Mouse (Mus musculus) megakaryocyte, embryonic 14.5 days (primary cell): ENCODE results near the gene Chka. TPM values are rescaled to one million over a fixed set of nuclear protein-coding genes. Genes with fewer than 3 reads are reported as not detected.
A peak's percentile ranks its signal among the peaks of the same experiment; 100 is the strongest.

Experiments used
- H3K27me3 ChIP-seq: replicated peaks from 2 replicates; pipeline ENCODE3; 2012; ENCODE audit warnings: inconsistent platforms
- H3K36me3 ChIP-seq: replicated peaks from 2 replicates; pipeline ENCODE3; 2012; ENCODE audit warnings: low read length, inconsistent platforms, mixed read lengths
- H3K4me1 ChIP-seq: 2 replicates; pipeline ENCODE4 v1.6.1; 2012; ENCODE audit warnings: inconsistent platforms
- H3K4me3 ChIP-seq: replicated peaks from 2 replicates; pipeline ENCODE3; 2012; ENCODE audit warnings: moderate library complexity, mild to moderate bottlenecking, inconsistent platforms
- H3K9me3 ChIP-seq: 2 replicates; pipeline ENCODE4 v1.6.1; 2012; ENCODE audit warnings: inconsistent platforms
- FLI1 ChIP-seq: IDR thresholded peaks from 2 replicates; pipeline ENCODE4 v1.6.1; 2012; ENCODE audit warnings: low read length, inconsistent platforms, mixed read lengths
- GATA1 ChIP-seq: IDR thresholded peaks from 3 replicates; pipeline ENCODE4 v1.6.1; 2012; ENCODE audit warnings: mixed read lengths, low read length, inconsistent platforms, borderline replicate concordance
- polyA plus RNA-seq: library from polyadenylated mRNA; stranded (reverse); fragments of >175 nt; gene quantifications from 2 replicates; pipeline ENCODE4 v1.2.3, GENCODE M21; 2012; ENCODE audit warnings: low replicate concordance; ENCODE audit not compliant: insufficient read depth

Chka gene
- polyA plus RNA-seq, 1 experiment: 6.8 TPM

DNA sequence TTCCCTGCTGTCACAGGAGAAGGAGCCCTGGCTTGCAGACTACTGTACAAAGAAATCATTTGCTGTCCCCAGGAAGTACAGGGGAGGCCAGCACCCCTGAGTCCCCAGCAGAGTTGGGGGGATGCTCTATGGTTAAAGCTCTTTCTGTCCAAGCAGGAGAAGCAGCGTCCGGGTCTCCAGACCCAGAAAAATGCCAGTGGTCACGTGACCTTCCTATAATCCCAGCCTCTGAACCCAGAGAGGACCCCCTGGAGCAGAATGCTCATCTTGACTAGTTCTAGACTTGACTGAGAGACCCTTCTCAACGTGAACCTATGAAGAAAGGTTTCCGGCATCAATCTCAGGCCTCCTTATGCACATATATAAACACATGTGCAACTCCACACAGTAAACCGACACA lies 74.3 kb downstream of the Chka start:
- Histone ChIP-seq H3K27me3 (peaks cover 39% of the 10 kb centered on the region), H3K4me3 (no peak overlapping the region), H3K9me3 (0 out of 2 replicates have a peak, but pooled peaks cover 3% of the 10 kb centered on the region), H3K4me1 (peaks cover 65% of the 10 kb centered on the region), H3K36me3 (no peaks in the 10 kb centered on the region)
- TF ChIP-seq GATA1 (no peak), FLI1 (no peak)

DNA sequence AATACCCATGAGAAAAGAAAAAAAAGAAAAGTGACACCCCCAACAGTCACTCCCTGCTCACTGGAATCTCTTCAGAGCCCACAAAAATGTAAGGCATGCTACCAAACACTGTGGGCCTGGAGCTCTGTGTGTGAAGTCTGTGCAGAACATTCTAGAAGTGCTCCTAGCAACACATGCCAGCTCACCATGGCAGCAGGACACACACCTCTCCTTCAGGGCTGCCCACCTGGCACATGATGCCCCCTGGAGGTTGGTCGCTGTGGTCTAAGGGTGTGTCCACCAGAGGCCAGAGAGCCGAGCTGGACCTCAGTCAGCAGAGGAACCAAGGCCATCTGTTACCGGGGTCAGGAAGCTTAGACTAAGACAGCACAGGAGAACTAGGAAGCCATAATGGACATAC lies 74.7 kb downstream of the Chka start:
- no peak for TF ChIP-seq GATA1
- no peak for TF ChIP-seq FLI1
- Histone ChIP-seq H3K9me3 (0 out of 2 replicates have a peak, but pooled peaks cover 3% of the 10 kb centered on the region), H3K36me3 (no peaks in the 10 kb centered on the region), H3K4me1 (peaks cover 60% of the 10 kb centered on the region), H3K4me3 (peak overlapping the region; percentile 42), H3K27me3 (peaks cover 38% of the 10 kb centered on the region)

DNA sequence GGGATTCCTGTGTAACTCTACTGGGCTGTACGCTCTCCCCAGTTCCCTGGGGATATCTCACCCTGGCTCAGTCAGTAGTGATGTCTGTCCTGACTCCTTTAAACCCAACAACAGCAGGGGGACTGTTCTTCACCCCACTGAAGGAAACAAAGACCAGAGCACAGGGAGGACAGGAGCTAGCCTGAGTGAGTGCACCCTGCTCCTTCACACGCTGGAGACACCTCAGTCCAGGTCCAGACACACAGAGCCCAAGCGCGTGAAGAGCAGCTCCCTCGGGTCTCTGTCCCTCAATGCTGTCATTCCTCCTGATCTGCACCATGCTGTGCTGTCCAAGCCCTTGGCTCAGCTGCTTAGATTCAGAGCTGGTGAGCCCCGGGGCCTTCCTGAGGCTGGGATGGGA lies 75.1 kb downstream of the Chka start:
- Histone ChIP-seq H3K4me1 (peaks cover 61% of the 10 kb centered on the region), H3K36me3 (no peaks in the 10 kb centered on the region), H3K27me3 (peaks cover 38% of the 10 kb centered on the region), H3K9me3 (0 out of 2 replicates have a peak, but pooled peaks cover 3% of the 10 kb centered on the region), H3K4me3 (no peak overlapping the region)
- TF ChIP-seq GATA1 (no peak), FLI1 (no peak)

DNA sequence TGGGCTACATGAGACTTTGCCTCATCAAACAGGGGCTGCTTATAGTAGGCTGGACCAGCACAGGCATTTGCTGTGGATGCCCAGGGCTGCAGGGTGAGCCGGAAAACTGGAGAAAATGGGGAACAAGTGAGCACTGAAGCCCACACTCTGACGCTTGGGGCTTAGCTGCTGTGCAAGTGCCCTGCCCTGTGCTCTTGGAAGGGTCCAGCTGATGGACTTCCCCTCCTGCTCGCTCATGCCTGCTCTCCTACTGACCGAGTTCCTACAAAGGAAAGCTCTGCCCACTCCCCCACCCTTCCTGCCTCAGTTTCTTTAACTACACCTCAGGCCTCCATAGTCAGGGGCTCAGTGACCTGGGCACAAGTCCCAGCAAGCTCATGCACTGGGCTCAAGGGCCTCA lies 76.4 kb downstream of the Chka start:
- H3K27me3 ChIP-seq: peaks cover 40% of the 10 kb centered on the region
- H3K9me3 ChIP-seq: 0 out of 2 replicates have a peak, but pooled peaks cover 3% of the 10 kb centered on the region
- H3K4me1 ChIP-seq: peaks cover 56% of the 10 kb centered on the region
- no peak overlapping the region for H3K4me3 ChIP-seq
- TF ChIP-seq FLI1: no peak
- TF ChIP-seq GATA1: no peak
- no peaks in the 10 kb centered on the region for H3K36me3 ChIP-seq

DNA sequence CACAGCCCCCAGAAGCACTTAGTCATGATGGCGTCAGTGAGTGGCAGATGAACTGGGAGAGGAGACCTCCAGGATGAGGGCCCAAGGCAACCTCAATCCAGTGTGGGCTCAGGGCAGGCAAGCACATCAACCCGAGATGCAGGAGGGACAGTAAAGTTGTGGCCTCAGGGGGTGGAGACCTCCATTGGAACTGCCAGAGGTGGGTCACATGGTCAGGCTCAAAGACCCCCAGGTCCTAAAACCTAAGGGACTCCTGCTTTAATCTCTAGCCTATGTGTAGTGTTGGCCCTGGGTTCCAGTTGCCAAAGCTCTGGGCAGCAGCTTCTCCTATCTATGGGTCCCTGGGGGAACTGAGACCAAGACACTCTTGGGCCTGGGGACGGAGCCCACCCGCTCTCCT lies 77.2 kb downstream of the Chka start:
- 0 out of 2 replicates have a peak, but pooled peaks cover 3% of the 10 kb centered on the region for H3K9me3 ChIP-seq
- no peaks in the 10 kb centered on the region for H3K36me3 ChIP-seq
- peaks cover 54% of the 10 kb centered on the region for H3K4me1 ChIP-seq
- H3K4me3 ChIP-seq: peak overlapping the region; percentile 78
- TF ChIP-seq GATA1 (no peak), FLI1 (no peak)
- H3K27me3 ChIP-seq: peaks cover 38% of the 10 kb centered on the region

DNA sequence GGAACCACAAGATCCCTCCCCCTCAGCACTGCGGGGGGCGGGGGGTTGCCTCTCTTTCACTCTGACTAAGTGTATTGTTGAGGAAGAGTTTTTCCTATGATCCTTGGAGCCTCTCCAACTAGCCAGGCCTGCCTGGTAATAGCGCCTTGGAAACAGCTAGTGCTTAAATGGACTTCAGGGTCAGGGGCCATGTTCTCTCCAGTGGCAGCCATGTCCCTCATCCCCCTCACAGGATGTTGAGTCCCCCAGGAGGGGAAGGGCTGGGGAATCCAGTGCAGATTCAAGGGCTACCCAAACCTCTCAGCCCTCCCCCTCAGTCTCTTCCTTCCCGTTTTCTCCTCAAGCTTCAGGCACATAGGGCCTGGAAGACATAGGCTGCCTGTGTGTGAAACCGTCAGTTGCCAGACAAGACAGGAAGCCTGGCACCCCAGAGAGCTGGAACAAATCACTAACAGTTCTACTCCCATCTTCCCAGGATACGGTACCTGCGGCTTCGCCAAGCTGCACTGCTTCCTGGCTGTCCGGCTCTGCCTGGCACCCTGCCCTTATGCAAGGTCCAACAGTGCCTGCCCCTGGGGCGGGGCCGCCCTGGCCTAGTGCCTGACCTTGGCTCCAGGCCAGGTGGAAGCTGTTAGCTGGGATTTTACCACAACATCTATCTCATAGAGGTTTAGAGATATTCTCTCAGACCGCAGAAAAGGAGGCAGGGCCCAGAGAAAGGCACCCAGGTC lies 77.8 kb downstream of the Chka start, which contains the start of gene Aldh3b1:
Gene Aldh3b1, minus strand, starts transcription at position 598 of the 731 bp plus-strand sequence.
- Histone ChIP-seq H3K36me3 (no peaks in the 10 kb centered on the region), H3K9me3 (0 out of 2 replicates have a peak, but pooled peaks cover 3% of the 10 kb centered on the region), H3K4me1 (peaks cover 54% of the 10 kb centered on the region), H3K4me3 (peak within 1 kb of the TSS; percentile 78), H3K27me3 (peaks cover 39% of the 10 kb centered on the region)
- no peak for TF ChIP-seq GATA1
- no peak for TF ChIP-seq FLI1

DNA sequence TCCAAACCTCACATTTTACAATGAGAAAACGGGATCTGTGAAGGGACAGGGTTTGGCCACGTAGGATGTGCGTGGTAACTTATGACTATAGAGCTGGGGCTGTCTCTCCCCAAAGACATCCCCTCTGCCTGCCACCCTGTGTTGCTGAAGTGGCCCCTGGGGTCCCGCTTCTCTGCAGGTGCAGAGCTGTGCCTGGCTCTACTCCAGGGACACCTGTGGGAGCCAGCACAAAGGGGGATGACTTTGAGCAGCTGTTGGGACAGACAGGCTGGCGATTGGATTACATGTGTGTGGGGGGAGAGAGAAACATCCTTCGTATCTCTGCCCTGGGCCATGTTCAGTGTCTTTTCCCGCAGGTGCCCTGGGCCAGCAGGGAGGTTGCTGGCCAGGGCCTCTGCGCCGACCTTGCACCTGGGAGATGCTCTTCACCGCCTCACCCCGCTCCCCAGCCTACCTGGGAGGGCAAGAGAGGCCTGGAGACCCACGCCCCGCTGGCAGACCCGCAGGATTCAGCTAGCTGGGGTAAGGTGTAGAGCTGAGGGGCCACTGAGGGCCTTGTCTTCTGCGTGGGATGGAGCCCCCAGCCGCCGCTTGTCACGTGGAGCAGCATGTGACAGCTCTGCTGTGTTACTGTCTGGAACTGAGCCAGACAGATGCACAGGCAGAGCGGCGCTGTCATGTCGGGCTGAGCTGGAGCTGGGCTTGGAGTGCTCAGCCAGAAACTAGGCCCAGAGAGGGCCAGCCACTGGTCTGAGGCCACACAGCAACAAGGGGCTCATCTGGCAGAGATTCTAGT lies 78.9 kb downstream of the Chka start:
- H3K27me3 ChIP-seq: peaks cover 38% of the 10 kb centered on the region
- no peak overlapping the region for H3K4me3 ChIP-seq
- H3K9me3 ChIP-seq: 0 out of 2 replicates have a peak, but pooled peaks cover 3% of the 10 kb centered on the region
- peaks cover 54% of the 10 kb centered on the region for H3K4me1 ChIP-seq
- H3K36me3 ChIP-seq: no peaks in the 10 kb centered on the region
- TF ChIP-seq GATA1 (no peak), FLI1 (no peak)

DNA sequence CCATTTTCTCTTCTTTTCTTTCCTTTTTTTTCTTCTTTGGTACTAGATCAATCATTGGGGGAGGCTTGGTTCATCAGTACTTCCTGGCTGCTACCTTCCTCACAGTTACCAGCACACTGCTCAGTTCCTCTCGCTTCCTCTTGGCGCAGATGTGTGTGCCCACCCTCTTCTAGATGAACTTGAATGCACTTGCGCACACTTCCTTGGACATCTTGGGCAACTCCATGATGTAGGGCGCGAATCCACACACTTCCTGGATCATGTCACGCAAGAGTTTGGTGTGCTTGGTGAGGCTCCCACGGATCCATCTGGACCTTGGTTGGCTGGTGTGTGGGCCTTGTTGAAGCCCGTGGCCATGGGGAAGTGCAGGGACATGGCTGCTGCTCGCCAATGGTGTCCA lies 80.1 kb downstream of the Chka start:
- Histone ChIP-seq H3K4me1 (peaks cover 56% of the 10 kb centered on the region), H3K9me3 (0 out of 2 replicates have a peak, but pooled peaks cover 3% of the 10 kb centered on the region), H3K4me3 (no peak overlapping the region), H3K27me3 (peaks cover 34% of the 10 kb centered on the region), H3K36me3 (no peaks in the 10 kb centered on the region)
- TF ChIP-seq GATA1: no peak
- TF ChIP-seq FLI1: no peak

DNA sequence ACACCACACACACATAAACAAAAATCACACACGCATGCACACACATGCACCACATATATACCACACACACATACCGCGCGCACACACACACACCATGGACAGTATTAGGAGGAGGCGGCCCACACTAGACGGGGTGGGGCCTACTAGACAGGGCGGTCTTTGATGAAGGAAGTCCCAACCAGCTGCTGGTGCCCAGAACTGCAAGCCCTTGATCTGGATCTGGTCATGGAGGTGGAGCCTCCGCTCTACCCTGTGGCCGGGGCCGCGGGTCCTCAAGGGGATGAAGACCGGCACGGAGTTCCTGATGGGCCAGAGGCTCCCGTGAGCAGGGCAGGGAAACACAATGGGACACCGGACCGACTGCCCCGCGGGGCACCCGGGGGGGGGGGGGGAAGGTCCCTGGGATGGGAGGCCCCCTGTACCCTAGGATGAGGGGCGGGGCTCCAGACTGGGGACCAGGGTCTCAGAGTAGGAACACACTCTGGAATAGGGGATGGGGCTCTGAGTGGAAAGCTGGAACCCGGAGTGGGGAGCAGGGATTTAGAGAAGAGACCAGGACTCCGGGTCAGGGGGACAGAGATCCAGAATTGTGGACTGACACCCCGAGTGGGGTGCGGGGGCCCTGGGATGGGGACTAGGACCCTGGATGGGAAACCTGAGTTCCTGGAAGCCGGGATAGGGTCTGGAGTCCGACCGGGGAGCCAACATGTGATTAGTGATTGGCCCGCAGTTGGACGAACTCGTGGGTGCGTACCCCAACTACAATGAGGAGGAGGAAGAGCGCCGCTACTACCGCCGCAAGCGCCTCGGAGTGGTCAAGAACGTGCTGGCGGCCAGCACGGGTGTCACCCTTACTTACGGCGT lies 83.7 kb downstream of the Chka start, which contains the start of gene Unc93b1:
Gene Unc93b1, plus strand, starts transcription at position 155 of the 864 bp plus-strand sequence.
- peak within 1 kb of the TSS; percentile 95 for H3K4me3 ChIP-seq
- peaks cover 18% of the 10 kb centered on the region for H3K27me3 ChIP-seq
- peaks cover 38% of the 10 kb centered on the region for H3K4me1 ChIP-seq
- no peaks in the 10 kb centered on the region for H3K9me3 ChIP-seq
- TF ChIP-seq GATA1: no peak
- no peak for TF ChIP-seq FLI1
- no peaks in the 10 kb centered on the region for H3K36me3 ChIP-seq
